Mouse (Mus musculus) gastrocnemius, postnatal 36 days (tissue): ENCODE data around the gene Gm45213. TPM values are rescaled to one million over a fixed set of nuclear protein-coding genes. Genes with fewer than 3 reads are reported as not detected.

ENCODE experiments used
- DNase-seq, 2 experiments: peaks; one replicate each; pipeline ENCODE4 v3.0.0; 2022
- intact Hi-C: fragments of 180-260 bp; cut with DNase I; formaldehyde crosslinking; loops from one replicate; pipeline ENCODE4 v1.15.1; 2025
- long read RNA-seq, 2 experiments: library from polyadenylated mRNA; stranded (forward); transcript quantifications; one replicate each; pipeline ENCODE4 v2.0.0; 2021
- total RNA-seq, 2 experiments: library from RNA; stranded (reverse); gene quantifications; 2 replicates each; pipeline ENCODE4 v1.2.3; 2021

Gene Gm45213
- not detected for total RNA-seq
- long read RNA-seq, experiment 1, partial matches to known transcripts: 0 of 1 reads
- long read RNA-seq, experiment 1, other reads (novel, unspliced or antisense): 1 of 1 reads
- long read RNA-seq, experiment 2: 0 reads

DNA sequence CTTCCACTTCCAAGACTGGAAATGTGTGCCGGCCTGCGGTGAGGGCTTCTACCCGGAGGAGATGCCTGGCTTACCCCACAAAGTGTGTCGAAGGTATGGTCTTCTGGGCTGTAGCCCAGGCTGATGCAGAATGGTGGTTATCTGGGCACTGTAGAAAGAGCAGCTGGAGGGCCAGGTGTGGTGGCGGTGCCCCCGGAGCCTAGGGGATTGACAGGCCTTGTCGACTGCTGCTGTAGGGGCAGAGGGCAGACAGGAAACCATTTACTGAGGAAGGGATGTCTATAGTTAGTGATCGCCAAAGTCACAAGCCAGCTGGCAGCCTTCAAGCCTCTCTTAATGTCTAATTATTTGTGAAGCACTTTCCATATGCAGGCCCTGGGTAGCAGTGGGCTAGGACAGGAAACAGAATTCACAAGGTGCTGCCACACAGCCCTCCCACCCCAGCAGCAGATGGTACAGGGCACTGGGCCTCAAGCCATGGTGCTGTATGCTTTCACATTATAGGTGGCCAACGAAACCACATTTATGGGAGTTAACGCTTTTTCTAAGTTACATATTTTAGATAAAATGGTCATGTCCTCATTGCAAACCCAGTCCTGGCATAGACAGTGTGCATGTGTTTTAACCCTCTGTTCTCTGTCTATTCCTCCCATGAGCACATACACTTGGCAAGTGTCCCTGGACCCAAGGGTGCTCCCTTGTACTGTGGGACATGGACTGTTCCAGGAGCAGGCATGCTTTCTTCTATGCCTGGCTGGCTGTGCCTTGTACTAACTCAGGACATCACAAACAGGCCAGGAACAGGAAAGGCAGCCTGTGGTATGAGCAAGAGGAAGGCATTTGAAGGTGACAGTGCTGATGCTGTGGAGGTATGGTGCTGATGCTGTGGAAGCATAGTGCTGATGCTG, at the start of gene Gm45213:
Gene Gm45213 (plus strand): TSS at position 51 of the 908 bp plus-strand sequence.
- intact Hi-C loops: no loop called here

GRCm38 (mm10) chr7:66001035-66001754, 42.2 kb upstream of the Gm45213 start:
- intact Hi-C loops: no loop called here
- DNase-seq: no peak

More for the DNA sequence above, at the start of gene Gm45213:
- no peak for DNase-seq

GRCm38 (mm10) chr7:66001797-66002196, 41.6 kb upstream of the Gm45213 start:
- no peak for DNase-seq
- intact Hi-C loops: no loop called here

GRCm38 (mm10) chr7:66003447-66003846, 40.0 kb upstream of the Gm45213 start:
- DNase-seq: no peak

GRCm38 (mm10) chr7:66003865-66004638, 39.4 kb upstream of the Gm45213 start:
- intact Hi-C loops: no loop called here
- DNase-seq: no peak

More at GRCm38 (mm10) chr7:66003447-66003846, 40.0 kb upstream of the Gm45213 start:
- intact Hi-C loops: no loop called here

DNA sequence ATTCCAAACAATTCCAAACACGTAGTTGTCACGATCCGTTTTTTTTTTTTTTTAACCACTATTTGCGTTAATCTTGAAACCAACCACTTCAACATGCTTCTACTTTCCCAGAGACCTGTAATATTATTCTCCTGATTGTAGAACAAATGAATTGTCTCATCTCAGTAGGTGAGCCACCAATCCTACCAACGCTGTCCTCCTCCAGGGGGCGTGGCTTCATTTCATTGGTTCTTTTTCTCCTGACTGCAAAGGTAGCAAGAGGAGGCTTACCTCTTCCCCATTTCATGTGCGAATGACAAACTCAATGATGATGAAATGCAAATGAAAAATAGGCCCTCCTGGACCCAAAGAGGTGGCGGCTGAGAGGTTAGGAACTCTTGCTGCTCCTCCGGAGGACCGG, 38.3 kb upstream of the Gm45213 start:
- intact Hi-C loops: no loop called here
- DNase-seq: no peak

DNA sequence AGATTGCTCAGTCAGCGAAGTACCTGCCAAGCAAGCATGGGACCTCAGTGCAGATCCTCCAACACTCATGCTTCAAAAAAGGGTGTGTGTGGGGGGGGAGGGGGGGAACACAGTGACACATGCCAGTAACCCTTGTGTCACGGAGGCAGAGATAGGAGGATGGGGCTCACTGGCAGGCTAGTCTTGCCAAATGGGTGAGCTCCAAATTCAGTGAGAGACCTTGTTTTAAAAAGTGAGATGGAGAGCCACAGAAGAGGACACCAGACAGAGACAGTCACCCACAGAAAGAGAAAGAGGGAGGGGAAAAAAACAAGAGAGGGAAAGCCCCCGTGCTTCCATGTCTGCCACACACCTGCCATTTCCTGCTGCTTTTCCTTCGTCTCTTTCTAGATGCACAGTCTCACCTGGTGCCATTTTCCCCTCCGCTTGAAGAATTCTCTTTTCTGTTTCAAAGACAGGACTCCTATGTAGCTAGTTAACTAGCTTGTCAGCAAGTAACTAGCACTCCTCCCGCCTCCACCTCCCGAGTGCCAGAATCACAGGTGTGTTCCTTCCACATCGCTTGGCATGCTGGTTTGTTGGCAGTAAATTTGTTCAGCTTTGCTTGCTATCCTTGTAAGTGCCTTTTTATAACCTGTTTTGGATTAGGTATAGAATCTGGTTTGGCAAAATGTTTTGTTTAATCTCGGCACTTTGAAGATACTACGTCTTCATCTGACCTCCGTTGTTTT, 35.1 kb upstream of the Gm45213 start:
- DNase-seq: no peak
- intact Hi-C loops: no loop called here

DNA sequence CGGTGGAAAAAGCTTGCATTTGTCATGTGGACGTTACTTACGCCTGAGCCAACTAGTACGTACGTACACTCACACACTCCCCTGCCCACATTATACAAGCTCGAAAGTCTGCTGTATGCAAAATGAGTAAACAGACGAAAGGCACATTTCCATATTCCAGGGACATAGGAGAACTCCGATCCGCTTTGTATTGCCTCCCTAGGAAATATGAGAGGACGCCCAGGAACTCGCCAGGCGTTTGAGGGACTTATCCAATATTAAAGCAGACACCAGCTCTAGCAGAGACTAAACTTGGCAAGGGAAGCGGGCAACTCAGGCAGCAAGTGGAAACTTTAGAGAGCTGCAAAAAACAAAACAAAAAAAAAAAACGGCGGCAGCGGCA, 34.5 kb upstream of the Gm45213 start:
- intact Hi-C loops: no loop called here
- no peak for DNase-seq

DNA sequence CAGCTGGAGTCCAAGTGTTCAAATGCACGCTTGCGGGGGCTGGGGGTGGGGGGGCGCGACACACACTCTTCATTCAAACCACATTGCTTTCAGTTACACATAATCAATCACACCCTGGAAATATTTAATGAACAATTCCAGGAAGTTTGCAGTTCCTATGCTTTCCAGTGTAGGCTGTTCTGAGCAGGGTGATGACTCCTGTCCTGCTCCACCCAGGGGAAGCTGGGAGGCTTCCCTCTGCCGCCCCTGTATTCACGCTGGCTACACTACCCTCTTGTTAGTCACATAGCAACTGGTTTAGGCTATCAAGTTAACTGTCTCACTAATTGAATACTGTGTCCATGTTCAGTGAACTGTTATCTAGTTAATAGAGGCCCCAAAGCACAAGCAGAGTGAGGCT, 32.9 kb upstream of the Gm45213 start:
- DNase-seq: no peak
- intact Hi-C loops: no loop called here

DNA sequence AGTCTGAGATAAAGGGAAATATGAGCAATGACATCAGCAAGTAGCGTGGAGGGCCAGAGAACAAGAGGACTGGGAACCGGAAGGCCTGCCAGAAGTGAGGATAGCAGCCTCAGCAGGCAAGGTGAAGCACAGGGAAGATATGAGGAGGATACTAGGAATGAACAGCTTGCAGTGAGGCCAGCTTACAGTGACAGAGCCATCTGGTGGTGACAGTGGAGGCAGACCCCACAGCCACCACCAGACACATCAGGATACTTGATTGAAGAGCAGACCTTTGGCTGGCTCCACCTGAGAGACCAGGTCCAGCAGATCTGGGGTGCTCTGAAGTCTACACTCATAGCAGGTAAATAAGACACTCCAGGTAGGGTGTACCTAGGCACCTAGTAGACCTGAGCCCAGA, 15.7 kb upstream of the Gm45213 start:
- no peak for DNase-seq
- intact Hi-C loops: no loop called here

- no peak for DNase-seq
- intact Hi-C loops: no loop called here
Measured at GRCm38 (mm10) chr7:66028766-66029512, 14.5 kb upstream of the Gm45213 start.

GRCm38 (mm10) chr7:66036809-66037208, 6.6 kb upstream of the Gm45213 start:
- no peak for DNase-seq
- intact Hi-C loops: no loop called here

GRCm38 (mm10) chr7:66038261-66038660, 5.1 kb upstream of the Gm45213 start:
- intact Hi-C loops: no loop called here
- no peak for DNase-seq

GRCm38 (mm10) chr7:66038730-66039129, 4.7 kb upstream of the Gm45213 start:
- no peak for DNase-seq

GRCm38 (mm10) chr7:66040026-66040814, 3.2 kb upstream of the Gm45213 start:
- intact Hi-C loops: no loop called here
- no peak for DNase-seq

More at GRCm38 (mm10) chr7:66038730-66039129, 4.7 kb upstream of the Gm45213 start:
- intact Hi-C loops: no loop called here

- intact Hi-C loops: no loop called here
- DNase-seq: no peak
Measured at GRCm38 (mm10) chr7:66044617-66045016, 1.2 kb downstream of the Gm45213 start.

DNA sequence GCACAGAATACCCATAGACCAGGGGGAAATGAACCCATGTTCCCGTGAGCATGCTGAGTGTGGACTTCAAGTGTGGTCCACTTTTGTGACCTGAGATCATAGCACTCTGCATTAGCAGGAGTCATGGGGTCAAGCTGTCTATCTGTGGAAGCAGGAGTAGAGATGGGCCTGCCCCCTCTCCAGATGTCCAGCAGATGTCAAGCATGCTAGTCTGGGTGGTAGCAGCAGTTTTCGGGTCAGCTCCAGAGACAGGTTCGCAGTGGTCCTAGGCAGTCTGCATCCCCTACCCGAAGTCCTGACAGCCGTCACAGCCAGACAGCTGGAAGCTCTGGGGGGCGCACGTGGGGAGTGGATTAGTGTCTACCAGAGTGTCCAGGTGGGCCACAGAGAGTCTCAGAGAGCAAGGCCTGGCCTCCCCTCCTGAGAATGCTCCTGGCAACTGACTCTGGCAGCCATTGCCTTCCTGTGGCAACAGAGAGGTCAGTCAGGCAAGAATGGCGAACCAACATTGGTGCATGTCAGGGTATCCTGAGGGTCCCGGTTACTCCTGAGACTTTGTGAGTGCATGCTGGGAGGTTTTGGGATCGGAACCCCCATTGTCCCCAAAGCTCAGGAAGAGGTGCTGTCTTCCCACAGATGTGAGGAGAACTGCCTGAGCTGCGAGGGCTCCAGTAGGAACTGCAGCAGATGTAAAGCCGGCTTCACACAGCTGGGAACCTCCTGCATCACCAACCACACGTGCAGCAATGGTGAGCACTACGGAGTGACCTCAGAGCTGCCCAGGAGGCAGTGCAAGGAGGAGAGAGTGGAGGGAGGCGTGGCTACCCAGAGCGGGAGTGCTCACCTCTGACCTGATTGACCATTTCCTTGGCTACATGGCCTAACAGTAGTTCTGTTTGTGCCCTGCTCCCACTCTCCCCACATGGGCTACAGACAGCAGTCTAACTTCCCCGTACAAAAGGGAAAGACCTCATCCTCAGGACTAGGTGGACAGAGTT, 3.8 kb downstream of the Gm45213 start:
- DNase-seq: no peak
- intact Hi-C loops: no loop called here
